Mouse (Mus musculus) bone marrow, adult 2 months (tissue): ENCODE results near the gene Lsm4.

ENCODE experiments used
- CTCF ChIP-seq: fragments of 200-500 bp; IDR thresholded peaks from 2 replicates; pipeline ENCODE4 v1.5.1; 2011; ENCODE audit warnings: low read length, control low read depth; ENCODE audit not compliant: control insufficient read depth, insufficient read depth
- POLR2A ChIP-seq: fragments of 200-500 bp; IDR thresholded peaks from 2 replicates; pipeline ENCODE4 v1.6.1; 2011; ENCODE audit warnings: low read depth, mild to moderate bottlenecking, control low read depth, low read length, borderline replicate concordance; ENCODE audit not compliant: control insufficient read depth

- TF ChIP-seq CTCF: no peak
- TF ChIP-seq POLR2A: no peak
These were observed 15.8 kb upstream of the Lsm4 start for GRCm38 (mm10) chr8:70657214-70657613.
